Mouse (Mus musculus) stomach, embryonic 15.5 days (tissue): ENCODE data around the gene Fras1. TPM values are rescaled to one million over a fixed set of nuclear protein-coding genes. Genes with fewer than 3 reads are reported as not detected.

ENCODE experiments used
- ATAC-seq: fragments of 200-750 bp; cut with Nextera tagmentation; 2 replicates; pipeline ENCODE4 v1.8.0; 2017; ENCODE audit warnings: low read depth, moderate number of reproducible peaks, moderate TSS enrichment; ENCODE audit not compliant: insufficient read depth, low FRiP score
- H3K27ac ChIP-seq: fragments of 300-500 bp; sonication (generic); 2 replicates; pipeline ENCODE4 v1.5.1; 2015; ENCODE audit warnings: mild to moderate bottlenecking, inconsistent platforms
- H3K27me3 ChIP-seq: fragments of 300-500 bp; sonication (generic); replicated peaks from 2 replicates; pipeline ENCODE4 v1.6.1; 2015; ENCODE audit warnings: inconsistent platforms
- H3K36me3 ChIP-seq: fragments of 300-500 bp; sonication (generic); 2 replicates; pipeline ENCODE4 v1.6.1; 2015; ENCODE audit warnings: inconsistent platforms
- H3K4me1 ChIP-seq: fragments of 300-500 bp; sonication (generic); 2 replicates; pipeline ENCODE4 v1.6.1; 2015; ENCODE audit warnings: inconsistent platforms
- H3K4me2 ChIP-seq: fragments of 300-500 bp; sonication (generic); 2 replicates; pipeline ENCODE4 v1.6.1; 2015; ENCODE audit warnings: mild to moderate bottlenecking, inconsistent platforms
- H3K4me3 ChIP-seq: fragments of 300-500 bp; sonication (generic); replicated peaks from 2 replicates; pipeline ENCODE4 v1.5.1; 2015; ENCODE audit warnings: inconsistent platforms
- H3K9ac ChIP-seq: fragments of 300-500 bp; sonication (generic); 2 replicates; pipeline ENCODE4 v1.6.1; 2015; ENCODE audit warnings: inconsistent platforms
- H3K9me3 ChIP-seq: fragments of 300-500 bp; sonication (generic); 2 replicates; pipeline ENCODE4 v1.6.1; 2016; ENCODE audit warnings: inconsistent platforms
- WGBS: fragments of 180-500 bp; shearing (Covaris S2); methylation state at CpG from one replicate; pipeline ENCODE4 v1.1.7; 2015; 5-methylcytosine and 5-hydroxymethylcytosine counted together
- polyA plus RNA-seq: library from polyadenylated mRNA; unstranded; fragments of >200 nt; fragmentation: Nextera tagmentation; extraction: Ambion mirVana; gene quantifications from 2 replicates; pipeline ENCODE4 v1.2.1, GENCODE M21; 2015

Gene Fras1
- polyA plus RNA-seq, 1 experiment from 2014 or later, result 20.3 TPM

GRCm38 (mm10) chr5:96536937-96537336 lies 163.2 kb downstream of the Fras1 start:
- Histone ChIP-seq H3K27ac (no peak overlapping the region), H3K4me1 (no peaks in the 10 kb centered on the region), H3K9ac (no peak overlapping the region), H3K36me3 (no peaks in the 10 kb centered on the region), H3K4me2 (no peak overlapping the region), H3K4me3 (no peak overlapping the region), H3K27me3 (no peaks in the 10 kb centered on the region), H3K9me3 (no peaks in the 10 kb centered on the region)
- ATAC-seq, result no peak
- WGBS, result 89% methylated on average over 7 of the region's 7 CpGs

- WGBS, result 87% methylated on average over 4 of the region's 4 CpGs
Observed at GRCm38 (mm10) chr5:96544112-96544511, 170.4 kb downstream of the Fras1 start.

GRCm38 (mm10) chr5:96545994-96546393 lies 172.2 kb downstream of the Fras1 start:
- Histone ChIP-seq H3K27me3 (no peaks in the 10 kb centered on the region), H3K9me3 (no peaks in the 10 kb centered on the region), H3K36me3 (no peaks in the 10 kb centered on the region), H3K27ac (no peak overlapping the region), H3K4me2 (no peak overlapping the region), H3K4me3 (no peak overlapping the region), H3K9ac (no peak overlapping the region), H3K4me1 (no peaks in the 10 kb centered on the region)
- no peak for ATAC-seq
- 88% methylated on average over 5 of the region's 5 CpGs for WGBS

More at GRCm38 (mm10) chr5:96544112-96544511, 170.4 kb downstream of the Fras1 start:
- H3K36me3 ChIP-seq, result no peaks in the 10 kb centered on the region
- no peak for ATAC-seq
- H3K27ac ChIP-seq, result no peak overlapping the region
- no peak overlapping the region for H3K4me3 ChIP-seq
- H3K4me2 ChIP-seq, result no peak overlapping the region
- no peaks in the 10 kb centered on the region for H3K9me3 ChIP-seq
- no peaks in the 10 kb centered on the region for H3K4me1 ChIP-seq
- H3K27me3 ChIP-seq, result no peaks in the 10 kb centered on the region
- H3K9ac ChIP-seq, result no peak overlapping the region

GRCm38 (mm10) chr5:96554940-96555679 lies 181.4 kb downstream of the Fras1 start:
- Histone ChIP-seq H3K4me1 (no peaks in the 10 kb centered on the region), H3K9me3 (no peaks in the 10 kb centered on the region), H3K9ac (no peak overlapping the region), H3K27ac (no peak overlapping the region), H3K4me2 (no peak overlapping the region), H3K36me3 (no peaks in the 10 kb centered on the region; the same call in 1 of the 2 replicates), H3K4me3 (no peak overlapping the region), H3K27me3 (no peaks in the 10 kb centered on the region)
- WGBS, result 84% methylated on average over 12 of the region's 12 CpGs
- ATAC-seq, result no peak

- no peak overlapping the region for H3K9ac ChIP-seq
- no peaks in the 10 kb centered on the region for H3K27me3 ChIP-seq
- WGBS, result 50% methylated on average over 8 of the region's 8 CpGs
- H3K4me3 ChIP-seq, result no peak overlapping the region
- H3K27ac ChIP-seq, result no peak overlapping the region
- no peak overlapping the region for H3K4me2 ChIP-seq
- no peaks in the 10 kb centered on the region for H3K4me1 ChIP-seq
- no peaks in the 10 kb centered on the region; the same call in 1 of the 2 replicates for H3K36me3 ChIP-seq
- H3K9me3 ChIP-seq, result no peaks in the 10 kb centered on the region
- no peak for ATAC-seq
Observed at GRCm38 (mm10) chr5:96558049-96558804, 184.5 kb downstream of the Fras1 start.

GRCm38 (mm10) chr5:96574586-96574985 lies 200.8 kb downstream of the Fras1 start:
- H3K4me3 ChIP-seq, result no peak overlapping the region
- 57% methylated on average over 4 of the region's 4 CpGs for WGBS
- peaks cover 4% of the 10 kb centered on the region for H3K36me3 ChIP-seq
- no peak for ATAC-seq
- no peak overlapping the region for H3K4me2 ChIP-seq
- no peaks in the 10 kb centered on the region for H3K4me1 ChIP-seq
- H3K9me3 ChIP-seq, result no peaks in the 10 kb centered on the region
- no peak overlapping the region for H3K27ac ChIP-seq
- no peak overlapping the region for H3K9ac ChIP-seq
- no peaks in the 10 kb centered on the region for H3K27me3 ChIP-seq

- 78% methylated on average over 3 of the region's 3 CpGs for WGBS
- no peak for ATAC-seq
- H3K27me3 ChIP-seq, result no peaks in the 10 kb centered on the region
- no peak overlapping the region for H3K4me3 ChIP-seq
- H3K9ac ChIP-seq, result no peak overlapping the region
- no peak overlapping the region for H3K4me2 ChIP-seq
- no peaks in the 10 kb centered on the region for H3K36me3 ChIP-seq
- no peak overlapping the region for H3K27ac ChIP-seq
- H3K4me1 ChIP-seq, result no peaks in the 10 kb centered on the region
- H3K9me3 ChIP-seq, result no peaks in the 10 kb centered on the region
Observed at GRCm38 (mm10) chr5:96578705-96579104, 204.9 kb downstream of the Fras1 start.

- Histone ChIP-seq H3K27ac (no peak overlapping the region), H3K9me3 (no peaks in the 10 kb centered on the region), H3K4me1 (no peaks in the 10 kb centered on the region), H3K36me3 (no peaks in the 10 kb centered on the region), H3K4me3 (no peak overlapping the region), H3K27me3 (no peaks in the 10 kb centered on the region), H3K9ac (no peak overlapping the region), H3K4me2 (no peak overlapping the region)
- ATAC-seq, result no peak
- WGBS, result 82% methylated on average over 5 of the region's 5 CpGs
Observed at GRCm38 (mm10) chr5:96579938-96580337, 206.2 kb downstream of the Fras1 start.

GRCm38 (mm10) chr5:96584730-96585129 lies 211.0 kb downstream of the Fras1 start:
- Histone ChIP-seq H3K4me2 (no peak overlapping the region), H3K4me1 (no peaks in the 10 kb centered on the region), H3K9me3 (no peaks in the 10 kb centered on the region), H3K4me3 (no peak overlapping the region), H3K27me3 (no peaks in the 10 kb centered on the region), H3K27ac (no peak overlapping the region), H3K36me3 (no peaks in the 10 kb centered on the region), H3K9ac (no peak overlapping the region)
- no peak for ATAC-seq
- 81% methylated on average over 5 of the region's 5 CpGs for WGBS

GRCm38 (mm10) chr5:96590621-96591020 lies 216.9 kb downstream of the Fras1 start:
- Histone ChIP-seq H3K4me2 (no peak overlapping the region), H3K4me1 (no peaks in the 10 kb centered on the region), H3K9ac (no peak overlapping the region), H3K27me3 (no peaks in the 10 kb centered on the region), H3K27ac (no peak overlapping the region), H3K36me3 (no peaks in the 10 kb centered on the region), H3K4me3 (no peak overlapping the region), H3K9me3 (no peaks in the 10 kb centered on the region)
- ATAC-seq, result no peak
- 89% methylated on average over 6 of the region's 6 CpGs for WGBS

GRCm38 (mm10) chr5:96595793-96596192 lies 222.0 kb downstream of the Fras1 start:
- H3K4me1 ChIP-seq, result no peaks in the 10 kb centered on the region
- no peak overlapping the region for H3K4me3 ChIP-seq
- H3K27me3 ChIP-seq, result no peaks in the 10 kb centered on the region
- ATAC-seq, result no peak
- 81% methylated on average over 5 of the region's 5 CpGs for WGBS
- no peaks in the 10 kb centered on the region for H3K9me3 ChIP-seq
- no peak overlapping the region for H3K27ac ChIP-seq
- no peaks in the 10 kb centered on the region for H3K36me3 ChIP-seq
- no peak overlapping the region for H3K9ac ChIP-seq
- no peak overlapping the region for H3K4me2 ChIP-seq

- Histone ChIP-seq H3K9ac (no peak overlapping the region), H3K36me3 (no peaks in the 10 kb centered on the region), H3K4me2 (no peak overlapping the region), H3K27ac (no peak overlapping the region), H3K4me1 (no peaks in the 10 kb centered on the region), H3K9me3 (no peaks in the 10 kb centered on the region), H3K27me3 (no peaks in the 10 kb centered on the region), H3K4me3 (no peak overlapping the region)
- ATAC-seq, result no peak
- WGBS, result 74% methylated on average over 7 of the region's 7 CpGs
Observed at GRCm38 (mm10) chr5:96603974-96604769, 230.4 kb downstream of the Fras1 start.
